Mouse (Mus musculus) heart, adult 2 months (tissue): ENCODE measurements around the gene Vmn1r81. TPM values are rescaled to one million over a fixed set of nuclear protein-coding genes. Genes with fewer than 3 reads are reported as not detected.

ENCODE experiments used
- DNase-seq, 2 experiments: peaks; one replicate each; pipeline ENCODE4 v3.0.0; 2021
- H3K27ac ChIP-seq: fragments of 200-600 bp; 2 replicates; pipeline ENCODE4 v1.8.1; 2022
- H3K27me3 ChIP-seq: fragments of 200-500 bp; 2 replicates; pipeline ENCODE4 v1.6.1; 2012; ENCODE audit warnings: mild to moderate bottlenecking, low read length, inconsistent platforms, mixed read lengths; ENCODE audit not compliant: control insufficient read depth, insufficient read depth
- H3K36me3 ChIP-seq: fragments of 200-500 bp; 2 replicates; pipeline ENCODE4 v1.6.1; 2012; ENCODE audit warnings: low read length, inconsistent platforms; ENCODE audit not compliant: control insufficient read depth, insufficient read depth
- H3K4me1 ChIP-seq: fragments of 200-500 bp; 2 replicates; pipeline ENCODE4 v1.6.1; 2011; ENCODE audit warnings: low read length; ENCODE audit not compliant: control insufficient read depth, insufficient read depth
- H3K4me3 ChIP-seq: fragments of 200-600 bp; 2 replicates; pipeline ENCODE4 v1.8.1; 2022
- H3K79me2 ChIP-seq: fragments of 200-500 bp; replicated peaks from 2 replicates; pipeline ENCODE4 v1.6.1; 2012; ENCODE audit warnings: mild to moderate bottlenecking, inconsistent platforms, low read length, moderate library complexity, mixed read lengths; ENCODE audit not compliant: control insufficient read depth, insufficient read depth
- H3K9ac ChIP-seq: fragments of 200-500 bp; 2 replicates; pipeline ENCODE4 v1.6.1; 2012; ENCODE audit warnings: low read depth, mild to moderate bottlenecking, control low read depth, inconsistent platforms, low read length, mixed read lengths
- CTCF ChIP-seq: fragments of 200-600 bp; IDR thresholded peaks from 2 replicates; pipeline ENCODE4 v1.8.1; 2022; ENCODE audit warnings: antibody characterized with exemption, mild to moderate bottlenecking, moderate library complexity
- EP300 ChIP-seq: fragments of 200-500 bp; IDR thresholded peaks from 2 replicates; pipeline ENCODE4 v1.6.1; 2011; ENCODE audit warnings: low read depth, low read length, control low read depth; ENCODE audit not compliant: insufficient read depth
- POLR2A ChIP-seq: fragments of 200-500 bp; IDR thresholded peaks from 2 replicates; pipeline ENCODE4 v1.6.1; 2011; ENCODE audit warnings: mild to moderate bottlenecking, low read depth, low read length, control low read depth; ENCODE audit not compliant: insufficient read depth
- WGBS: fragments of 180-500 bp; shearing (Covaris S2); methylation state at CpG from one replicate; pipeline ENCODE4 v1.1.7; 2018; 5-methylcytosine and 5-hydroxymethylcytosine counted together
- intact Hi-C: fragments of 180-260 bp; cut with DNase I; formaldehyde crosslinking; loops from one replicate; pipeline ENCODE4 v1.15.1; 2025
- long read RNA-seq: library from polyadenylated mRNA; stranded (forward); transcript quantifications from one replicate; pipeline ENCODE4 v2.0.0, GENCODE M21; 2021
- polyA plus RNA-seq: library from polyadenylated mRNA; depleted of rRNA; stranded (reverse); fragments of >200 nt; gene quantifications from 2 replicates; pipeline ENCODE4 v1.2.3, GENCODE M21; 2012; rRNA removed
- total RNA-seq, 2 experiments: library from RNA; stranded (reverse); gene quantifications; 2 replicates each; pipeline ENCODE4 v1.2.3; 2021

Gene Vmn1r81
- total RNA-seq (not detected), polyA plus RNA-seq (not detected in 2 replicates)
- long read RNA-seq = 0 reads

GRCm38 (mm10) chr7:12268169-12268568 lies at the start of gene Vmn1r81:
Vmn1r81 (minus strand) TSS chr7:12268269.
- intact Hi-C loops = no loop called here
- Histone ChIP-seq H3K4me3 (no peak within 1 kb of the TSS), H3K27me3 (no peaks in the 10 kb centered on the region), H3K79me2 (no peaks in the 10 kb centered on the region), H3K9ac (no peak within 1 kb of the TSS), H3K36me3 (no peaks in the 10 kb centered on the region), H3K27ac (no peak within 1 kb of the TSS), H3K4me1 (no peaks in the 10 kb centered on the region)
- whole genome bisulfite sequencing = 53% methylated on average over 1 of the region's 1 CpGs
- TF ChIP-seq CTCF (no peak), EP300 (no peak), POLR2A (no peak)
- no peak for DNase-seq

- Histone ChIP-seq H3K79me2 (no peaks in the 10 kb centered on the region), H3K27me3 (no peaks in the 10 kb centered on the region), H3K36me3 (no peaks in the 10 kb centered on the region), H3K4me3 (no peak within 1 kb of the TSS), H3K9ac (no peak within 1 kb of the TSS), H3K4me1 (no peaks in the 10 kb centered on the region), H3K27ac (no peak within 1 kb of the TSS)
- 37% methylated on average over 2 of the region's 2 CpGs for WGBS
- no peak for TF ChIP-seq EP300
- TF ChIP-seq CTCF = no peak
- TF ChIP-seq POLR2A = no peak
- DNase-seq = no peak
- intact Hi-C loops = no loop called here
Observed at GRCm38 (mm10) chr7:12300130-12300529, 32.1 kb upstream of the Vmn1r81 start, which contains the start of gene Vmn1r82. Vmn1r82 (plus strand) TSS chr7:12300430.

- Histone ChIP-seq H3K9ac (no peak overlapping the region), H3K36me3 (no peaks in the 10 kb centered on the region), H3K4me1 (no peaks in the 10 kb centered on the region), H3K27me3 (no peaks in the 10 kb centered on the region), H3K4me3 (no peak overlapping the region), H3K79me2 (no peaks in the 10 kb centered on the region), H3K27ac (no peak overlapping the region)
- no peak for TF ChIP-seq EP300
- TF ChIP-seq POLR2A = no peak
- no peak for TF ChIP-seq CTCF
- 52% methylated on average over 2 of the region's 2 CpGs for WGBS
- intact Hi-C loops = no loop called here
- no peak for DNase-seq
Observed at GRCm38 (mm10) chr7:12204141-12204540, 63.9 kb downstream of the Vmn1r81 start.

Other genes starting within 250 kb of the Vmn1r81 start
- gene Vmn1r77, start 231.5 kb downstream of the Vmn1r81 start, total RNA-seq = not detected
- not detected in 2 replicates for gene Vmn1r77, start 231.5 kb downstream of the Vmn1r81 start, polyA plus RNA-seq
- not detected for gene Vmn1r78, start 118.0 kb downstream of the Vmn1r81 start, total RNA-seq
- not detected in 2 replicates for gene Vmn1r78, start 118.0 kb downstream of the Vmn1r81 start, polyA plus RNA-seq
- gene Vmn1r79, start 97.0 kb downstream of the Vmn1r81 start, total RNA-seq = not detected
- not detected in 2 replicates for gene Vmn1r79, start 97.0 kb downstream of the Vmn1r81 start, polyA plus RNA-seq
- gene Vmn1r80, start 79.0 kb downstream of the Vmn1r81 start, total RNA-seq = not detected
- gene Vmn1r80, start 79.0 kb downstream of the Vmn1r81 start, polyA plus RNA-seq = not detected in 2 replicates
- gene Vmn1r82, start 32.2 kb upstream of the Vmn1r81 start, total RNA-seq = not detected
- gene Vmn1r82, start 32.2 kb upstream of the Vmn1r81 start, polyA plus RNA-seq = not detected in 2 replicates
- not detected for gene Vmn1r83, start 61.2 kb upstream of the Vmn1r81 start, total RNA-seq
- gene Vmn1r83, start 61.2 kb upstream of the Vmn1r81 start, polyA plus RNA-seq = not detected in 2 replicates
- gene Vmn1r84, start 101.0 kb upstream of the Vmn1r81 start, total RNA-seq = not detected
- gene Vmn1r84, start 101.0 kb upstream of the Vmn1r81 start, polyA plus RNA-seq = not detected in 2 replicates
- 1 to 10 TPM; 1.4 to 1.8 TPM for gene Zfp551, start 154.5 kb upstream of the Vmn1r81 start, total RNA-seq
- gene Zfp551, start 154.5 kb upstream of the Vmn1r81 start, polyA plus RNA-seq = 0.76 and 2.1 TPM in 2 replicates
- gene Zfp606, start 210.0 kb upstream of the Vmn1r81 start, total RNA-seq = 1 to 10 TPM; 7.6 to 9.4 TPM
- gene Zfp606, start 210.0 kb upstream of the Vmn1r81 start, polyA plus RNA-seq = 2.4 and 4.3 TPM in 2 replicates
- not detected for gene 2900092C05Rik, start 244.2 kb upstream of the Vmn1r81 start, total RNA-seq
- gene 2900092C05Rik, start 244.2 kb upstream of the Vmn1r81 start, polyA plus RNA-seq = not detected in 2 replicates